Mouse (Mus musculus) stomach, embryonic 14.5 days (tissue): ENCODE data around the gene Smdt1. TPM values are rescaled to one million over a fixed set of nuclear protein-coding genes. Genes with fewer than 3 reads are reported as not detected.
"Not testable (repeated sequence)": the region's sequence is repeated elsewhere in the genome, so short reads cannot be mapped to it uniquely, and the experiment has no call there.

Experiments used
- ATAC-seq: fragments of 200-750 bp; cut with Nextera tagmentation; 2 replicates; pipeline ENCODE4 v1.8.0; 2017; ENCODE audit warnings: low read depth, moderate TSS enrichment; ENCODE audit not compliant: insufficient number of reproducible peaks, insufficient read depth, low FRiP score
- H3K27ac ChIP-seq: fragments of 300-500 bp; sonication (generic); 2 replicates; pipeline ENCODE4 v1.5.1; 2014; ENCODE audit warnings: mild to moderate bottlenecking, low read length, moderate library complexity, mixed read lengths
- H3K27me3 ChIP-seq: fragments of 300-500 bp; sonication (generic); 2 replicates; pipeline ENCODE4 v1.6.1; 2014; ENCODE audit warnings: low read length, control low read depth, mixed read lengths; ENCODE audit not compliant: control insufficient read depth, insufficient read depth
- H3K36me3 ChIP-seq: fragments of 300-500 bp; sonication (generic); 2 replicates; pipeline ENCODE4 v1.6.1; 2014; ENCODE audit warnings: mild to moderate bottlenecking, control low read depth, low read length, moderate library complexity, mixed read lengths; ENCODE audit not compliant: control insufficient read depth, insufficient read depth
- H3K4me1 ChIP-seq: fragments of 300-500 bp; sonication (generic); 2 replicates; pipeline ENCODE4 v1.6.1; 2014; ENCODE audit warnings: low read length, control low read depth, mixed read lengths; ENCODE audit not compliant: control insufficient read depth, insufficient read depth
- H3K4me2 ChIP-seq: fragments of 300-500 bp; sonication (generic); replicated peaks from 2 replicates; pipeline ENCODE4 v1.6.1; 2014; ENCODE audit warnings: low read depth, low read length, control low read depth
- H3K4me3 ChIP-seq: fragments of 300-500 bp; sonication (generic); 2 replicates; pipeline ENCODE4 v1.5.1; 2014; ENCODE audit warnings: low read depth, low read length, control low read depth
- H3K9ac ChIP-seq: fragments of 300-500 bp; sonication (generic); replicated peaks from 2 replicates; pipeline ENCODE4 v1.6.1; 2014; ENCODE audit warnings: low read depth, mild to moderate bottlenecking, control low read depth, low read length, moderate library complexity, mixed read lengths
- H3K9me3 ChIP-seq: fragments of 300-500 bp; sonication (generic); 2 replicates; pipeline ENCODE4 v1.6.1; 2016; ENCODE audit warnings: low read depth, low read length, control low read depth; ENCODE audit not compliant: control insufficient read depth
- WGBS: fragments of 180-500 bp; shearing (Covaris S2); extraction: QIAGEN DNeasy Blood & Tissue Kit; methylation state at CpG from one replicate; pipeline ENCODE4 v1.1.7; 2014; 5-methylcytosine and 5-hydroxymethylcytosine counted together
- polyA plus RNA-seq: library from polyadenylated mRNA; unstranded; fragments of >200 nt; fragmentation: Nextera tagmentation; extraction: Ambion mirVana; gene quantifications from 2 replicates; pipeline ENCODE4 v1.2.1, GENCODE M21; 2014

Gene Smdt1
- polyA plus RNA-seq, 1 experiment from 2014 or later: 266 TPM

DNA sequence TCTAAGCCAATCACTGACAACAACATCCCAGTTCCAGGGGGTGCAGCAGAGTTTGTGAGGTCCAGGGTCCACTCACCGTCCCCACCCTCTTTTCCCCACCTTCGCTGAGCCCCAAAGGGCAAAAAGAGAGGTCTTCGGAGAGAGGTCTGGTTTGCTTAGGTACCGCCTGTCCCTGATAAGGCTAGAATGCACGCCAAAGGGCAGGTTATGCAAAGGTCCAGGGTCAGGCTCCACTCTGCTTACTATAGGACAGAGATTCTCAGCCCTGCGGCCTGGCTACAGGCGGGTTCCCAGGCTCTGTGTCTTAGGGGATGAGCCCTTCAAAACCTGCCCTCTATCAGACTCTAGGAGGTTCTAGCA, 40.7 kb downstream of the Smdt1 start:
- peak overlapping the region; percentile 81; the same call in 1 of the 2 replicates for H3K27ac ChIP-seq
- H3K9ac ChIP-seq: peak overlapping the region; percentile 52; the same call in 1 of the 2 replicates
- peak overlapping the region; percentile 66 for H3K4me2 ChIP-seq
- WGBS: 21% methylated on average over 7 of the region's 7 CpGs
- peak overlapping the region; percentile 38 for H3K4me3 ChIP-seq
- no peaks in the 10 kb centered on the region for H3K9me3 ChIP-seq
- H3K36me3 ChIP-seq: no peaks in the 10 kb centered on the region
- peaks cover 27% of the 10 kb centered on the region for H3K4me1 ChIP-seq
- no peaks in the 10 kb centered on the region for H3K27me3 ChIP-seq
- no peak for ATAC-seq

DNA sequence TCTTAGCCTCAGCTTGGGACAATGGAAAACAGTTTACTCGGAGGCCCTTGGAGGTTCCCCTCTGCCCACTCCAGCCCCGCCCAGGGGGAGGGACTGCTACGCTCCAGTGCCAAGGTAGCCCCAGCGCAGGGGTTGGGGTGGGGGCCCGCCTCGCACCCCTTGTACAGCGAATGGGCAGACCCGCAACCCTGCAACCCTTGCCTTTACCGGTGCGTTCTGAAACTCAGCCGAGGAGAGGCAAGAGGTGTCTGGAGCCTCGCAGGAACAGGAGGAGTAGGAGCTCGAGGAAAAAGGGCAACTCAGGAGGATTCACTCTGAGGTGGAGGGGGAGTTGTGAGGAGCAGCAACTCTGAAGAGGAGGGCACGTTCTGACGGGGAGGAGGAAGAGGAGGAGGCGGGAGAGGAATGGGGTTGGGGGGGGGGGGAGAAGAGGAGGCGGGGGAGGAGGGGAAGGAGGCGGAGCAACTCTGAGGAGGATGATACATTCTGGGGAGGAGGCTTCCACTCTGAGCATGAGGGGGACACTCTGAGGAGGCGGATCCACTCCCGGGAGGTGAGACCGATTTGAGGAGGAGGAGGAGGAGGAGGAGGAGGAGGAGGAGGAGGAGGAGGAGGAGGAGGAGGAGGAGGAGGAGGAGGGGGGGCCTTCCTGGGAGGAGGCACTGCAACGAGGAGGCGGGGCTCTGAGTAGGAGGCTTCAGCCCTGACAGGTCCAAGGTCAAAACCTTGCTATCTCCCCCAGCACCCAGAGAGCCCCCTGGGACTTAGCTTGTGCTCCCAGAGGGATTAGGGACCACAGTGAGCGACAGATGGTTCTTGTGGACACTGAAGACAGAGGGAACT, 41.3 kb downstream of the Smdt1 start, which contains the start of gene Cyp2d22:
Gene Cyp2d22, minus strand, starts transcription at position 390 of the 843 bp plus-strand sequence.
- peak; percentile 54 for ATAC-seq
- WGBS: 3% methylated on average over 18 of the region's 24 CpGs
- Histone ChIP-seq H3K36me3 (no peaks in the 10 kb centered on the region), H3K4me3 (peak within 1 kb of the TSS; percentile 38), H3K9me3 (no peaks in the 10 kb centered on the region), H3K27ac (peak within 1 kb of the TSS; percentile 81; the same call in 1 of the 2 replicates), H3K4me2 (peak within 1 kb of the TSS; percentile 66), H3K27me3 (no peaks in the 10 kb centered on the region), H3K4me1 (peaks cover 27% of the 10 kb centered on the region), H3K9ac (peak within 1 kb of the TSS; percentile 52; the same call in 1 of the 2 replicates)

DNA sequence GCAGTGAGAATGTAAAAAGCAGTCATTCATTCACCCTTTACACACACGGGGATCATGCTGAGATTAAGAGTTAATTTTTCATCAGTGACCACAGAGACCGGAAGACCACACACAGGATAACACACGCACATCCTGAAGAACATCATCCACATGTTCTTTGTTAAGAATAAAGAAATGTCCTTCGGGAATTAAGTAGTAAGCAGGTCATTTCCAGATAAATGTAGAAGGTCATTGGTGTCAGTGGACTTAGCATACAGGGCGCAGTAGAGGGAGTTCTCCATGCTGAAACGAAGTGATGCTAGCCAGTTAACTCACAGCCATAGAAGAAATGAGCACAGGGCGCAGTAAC, 41.9 kb downstream of the Smdt1 start:
- peaks cover 27% of the 10 kb centered on the region for H3K4me1 ChIP-seq
- H3K9me3 ChIP-seq: no peaks in the 10 kb centered on the region
- H3K4me3 ChIP-seq: peak overlapping the region; percentile 22; the same call in 1 of the 2 replicates
- H3K36me3 ChIP-seq: no peaks in the 10 kb centered on the region
- H3K4me2 ChIP-seq: peak overlapping the region; percentile 66
- peak overlapping the region; percentile 27; the same call in 1 of the 2 replicates for H3K27ac ChIP-seq
- WGBS: 24% methylated on average over 7 of the region's 7 CpGs
- no peak overlapping the region for H3K9ac ChIP-seq
- no peak for ATAC-seq
- no peaks in the 10 kb centered on the region for H3K27me3 ChIP-seq

DNA sequence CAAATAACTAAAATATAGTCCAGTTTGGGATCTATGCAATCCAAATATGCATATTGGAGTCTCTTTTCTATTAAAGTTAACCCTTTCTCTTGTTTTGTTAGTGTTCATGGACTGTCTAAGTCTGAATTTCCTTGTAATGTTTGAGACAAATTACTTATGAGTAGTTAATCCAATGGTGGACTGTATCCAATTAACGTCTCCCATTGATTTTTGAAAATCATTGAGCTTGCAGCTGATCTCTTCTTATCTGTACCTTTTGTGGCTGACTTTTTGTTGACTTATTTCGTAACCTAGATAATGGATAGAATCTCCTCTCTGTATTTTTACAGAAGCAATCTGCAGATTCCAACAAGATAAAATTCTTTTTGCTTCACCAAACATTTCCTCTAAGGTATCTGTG, 43.7 kb downstream of the Smdt1 start:
- no peak overlapping the region for H3K4me3 ChIP-seq
- H3K27me3 ChIP-seq: no peaks in the 10 kb centered on the region
- H3K9me3 ChIP-seq: no peaks in the 10 kb centered on the region
- no peak overlapping the region for H3K4me2 ChIP-seq
- WGBS: 86% methylated on average over 2 of the region's 2 CpGs
- H3K4me1 ChIP-seq: peaks cover 16% of the 10 kb centered on the region
- no peak overlapping the region for H3K27ac ChIP-seq
- ATAC-seq: no peak
- H3K9ac ChIP-seq: no peak overlapping the region
- H3K36me3 ChIP-seq: no peaks in the 10 kb centered on the region

DNA sequence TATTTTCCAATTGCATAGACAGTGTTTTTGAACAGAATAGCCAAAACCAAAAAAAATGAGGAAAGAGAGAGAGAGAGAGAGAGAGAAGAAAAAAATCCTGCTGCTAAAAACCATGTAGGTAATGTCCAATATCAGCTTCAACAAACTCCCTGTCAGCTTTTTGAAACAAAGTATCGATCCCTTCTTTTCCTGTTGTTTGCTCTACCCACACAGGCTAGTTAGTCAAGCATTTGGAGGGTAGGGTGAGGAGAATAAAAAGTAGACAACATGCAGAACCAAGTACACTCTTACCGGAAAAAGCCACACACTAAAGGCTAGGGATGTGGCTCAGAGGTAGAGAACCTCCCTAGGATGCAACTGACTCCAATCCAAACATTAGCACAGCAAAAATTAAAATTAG, 47.0 kb downstream of the Smdt1 start:
- H3K27me3 ChIP-seq: no peaks in the 10 kb centered on the region
- WGBS: 81% methylated on average over 2 of the region's 2 CpGs
- no peak for ATAC-seq

DNA sequence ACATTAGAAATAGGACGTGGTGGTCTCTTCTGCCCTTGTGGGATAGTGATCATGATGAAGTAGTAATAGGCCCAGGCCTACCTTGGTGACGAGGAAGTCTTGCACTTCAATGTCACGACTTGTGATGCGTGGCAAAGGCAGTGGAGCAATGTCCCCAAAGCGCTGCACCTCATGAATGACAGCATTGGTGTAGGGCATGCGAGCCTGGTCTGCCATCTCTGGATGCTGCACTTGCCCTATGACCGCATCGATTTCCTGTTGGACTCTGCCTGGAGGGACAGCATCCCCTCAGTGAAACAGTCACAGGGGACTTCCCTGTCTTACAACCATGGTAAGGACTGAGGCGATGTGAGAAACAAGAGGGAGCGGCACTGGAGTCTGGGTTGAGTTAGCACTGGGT, 51.2 kb downstream of the Smdt1 start:
- H3K9ac ChIP-seq, H3K4me1 ChIP-seq, H3K4me2 ChIP-seq, H3K27me3 ChIP-seq, ATAC-seq, H3K36me3 ChIP-seq, H3K4me3 ChIP-seq, H3K9me3 ChIP-seq, H3K27ac ChIP-seq: not testable (repeated sequence)
- 86% methylated on average over 10 of the region's 10 CpGs for WGBS

More for the DNA sequence above, 47.0 kb downstream of the Smdt1 start:
- Histone ChIP-seq H3K9ac (no peak overlapping the region), H3K4me2 (no peak overlapping the region), H3K27ac (no peak overlapping the region), H3K4me1 (0 out of 2 replicates have a peak, but pooled peaks cover 2% of the 10 kb centered on the region), H3K9me3 (no peaks in the 10 kb centered on the region), H3K36me3 (no peaks in the 10 kb centered on the region), H3K4me3 (no peak overlapping the region)

DNA sequence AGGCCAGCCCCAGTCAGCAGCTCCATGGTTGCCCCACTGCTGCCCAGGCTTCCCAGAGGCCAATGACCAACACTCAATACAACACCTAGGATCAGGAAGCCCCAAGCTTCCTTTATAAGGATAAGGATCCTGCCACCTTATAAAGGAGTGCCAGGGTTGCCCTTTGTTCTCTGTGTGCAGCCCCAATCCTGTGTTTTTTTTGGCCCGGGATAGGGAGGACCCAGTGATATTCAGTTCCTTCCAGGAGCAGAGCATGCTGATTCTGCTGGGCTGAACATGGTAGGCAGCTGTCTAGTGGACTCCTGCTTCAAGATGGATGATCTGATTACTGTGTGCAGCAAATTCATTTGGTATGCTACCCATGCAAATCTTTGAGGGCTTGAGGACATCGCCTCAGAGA, 55.2 kb downstream of the Smdt1 start, which contains the start of gene Cyp2d11:
Gene Cyp2d11, minus strand, starts transcription at position 101 of the 400 bp plus-strand sequence.
- H3K4me3 ChIP-seq, H3K36me3 ChIP-seq, H3K9ac ChIP-seq, H3K27me3 ChIP-seq, H3K4me1 ChIP-seq, H3K9me3 ChIP-seq, H3K27ac ChIP-seq, H3K4me2 ChIP-seq, ATAC-seq: not testable (repeated sequence)
- 89% methylated on average over 2 of the region's 2 CpGs for WGBS

DNA sequence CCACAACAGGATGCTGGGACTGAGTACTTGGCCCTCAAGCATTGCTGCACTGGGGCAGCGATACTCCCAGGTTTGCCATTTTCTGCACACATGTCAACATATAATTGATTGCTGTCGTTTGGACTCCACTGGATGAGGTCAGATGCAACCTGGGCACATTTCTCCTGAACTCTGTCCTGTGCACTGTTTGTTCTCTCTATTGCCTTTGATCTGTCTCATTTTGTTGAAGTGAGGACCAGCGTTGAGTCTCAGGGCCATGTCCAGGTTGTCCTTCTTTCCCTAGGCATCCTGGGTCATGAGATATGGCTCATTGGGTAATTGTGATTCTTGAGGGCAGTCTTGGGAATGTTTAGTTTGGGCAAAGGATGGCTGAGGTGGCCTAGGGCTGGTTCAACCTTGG, 57.2 kb downstream of the Smdt1 start:
- H3K27me3 ChIP-seq: not testable (repeated sequence)
- WGBS: 68% methylated on average over 3 of the region's 3 CpGs

More for the DNA sequence above, 57.2 kb downstream of the Smdt1 start:
- not testable (repeated sequence) for H3K4me3 ChIP-seq, H3K9me3 ChIP-seq, H3K36me3 ChIP-seq, ATAC-seq, H3K27ac ChIP-seq, H3K9ac ChIP-seq, H3K4me2 ChIP-seq, H3K4me1 ChIP-seq
